Mouse (Mus musculus): ENCODE data around the gene Alox5ap. TPM values are rescaled to one million over a fixed set of nuclear protein-coding genes. Genes with fewer than 3 reads are reported as not detected.

The Alox5ap gene
- polyA plus RNA-seq, 1 experiment from 2014 or later: 29.7 TPM

GRCm38 (mm10) chr5:149259093-149259492 is 5.5 kb upstream of the Alox5ap start:
- DNase-seq (ENCODE audit: low spot score): no peak

DNA sequence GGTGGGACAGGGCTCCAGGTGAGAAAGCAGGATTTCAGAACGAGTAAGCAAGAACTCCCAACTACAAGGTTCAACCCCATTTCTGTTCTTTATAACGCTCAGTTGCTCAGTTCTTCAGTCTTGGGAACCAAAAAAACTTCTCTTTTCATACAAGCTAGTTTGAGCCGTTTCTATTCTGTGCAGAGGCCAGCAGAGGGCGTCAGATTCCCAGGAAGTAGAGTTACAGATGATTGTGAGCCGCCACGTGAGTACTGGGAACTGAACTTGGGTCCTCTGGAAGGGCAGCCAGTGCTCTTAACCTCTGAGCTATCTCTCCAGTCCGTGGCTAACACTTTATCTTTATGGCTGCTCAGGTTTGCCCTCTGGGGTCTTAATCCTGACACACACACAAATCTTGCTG is 3.1 kb upstream of the Alox5ap start:
- no peak for DNase-seq (ENCODE audit: low spot score)

- DNase-seq (ENCODE audit: low spot score): no peak
Observed at GRCm38 (mm10) chr5:149261866-149262265, 2.7 kb upstream of the Alox5ap start.

DNA sequence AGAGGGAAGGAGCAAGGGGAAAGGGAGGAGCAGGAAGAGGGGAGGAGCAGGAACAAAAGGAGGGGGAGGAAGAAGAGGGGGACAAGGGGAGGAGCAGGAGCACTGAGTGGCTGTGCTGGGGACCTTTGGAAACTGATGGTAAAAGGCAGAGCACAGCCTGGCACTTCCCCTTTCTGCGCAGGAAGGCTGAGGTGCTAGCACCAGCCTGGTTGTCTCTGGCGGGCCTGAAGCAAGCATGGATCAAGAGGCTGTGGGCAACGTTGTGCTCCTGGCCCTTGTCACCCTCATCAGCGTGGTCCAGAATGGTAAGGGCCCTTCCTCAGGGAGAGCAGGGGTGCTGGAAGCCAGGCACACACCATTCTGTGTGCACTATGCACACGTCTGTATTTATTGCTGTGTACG is 312 bp downstream of the Alox5ap start:
- DNase-seq (ENCODE audit: low spot score): no peak

GRCm38 (mm10) chr5:149266761-149267221 is 2.2 kb downstream of the Alox5ap start:
- peak; percentile 42 for DNase-seq (ENCODE audit: low spot score)

DNA sequence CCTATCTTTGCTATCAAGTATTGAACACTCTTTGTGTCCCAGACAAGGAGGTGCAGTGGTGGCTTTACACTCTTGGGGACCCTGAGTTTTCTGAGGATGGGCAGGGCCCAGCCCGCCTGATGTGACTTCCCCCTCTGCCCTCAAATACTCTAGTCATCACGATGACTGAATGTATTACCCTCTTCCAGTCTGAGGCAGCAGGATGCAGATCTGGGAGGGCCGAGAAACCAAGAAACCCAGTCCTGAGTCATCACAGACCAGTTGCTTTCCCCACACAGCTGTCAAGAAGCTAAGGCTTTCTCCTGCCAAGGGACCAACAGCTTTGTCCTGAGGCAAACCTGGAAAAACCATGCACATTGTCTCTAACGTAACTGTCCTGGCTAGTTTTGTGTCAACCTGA is 2.9 kb downstream of the Alox5ap start:
- DNase-seq (ENCODE audit: low spot score): no peak

GRCm38 (mm10) chr5:149271291-149271690 is 6.7 kb downstream of the Alox5ap start:
- DNase-seq (ENCODE audit: low spot score): no peak

DNA sequence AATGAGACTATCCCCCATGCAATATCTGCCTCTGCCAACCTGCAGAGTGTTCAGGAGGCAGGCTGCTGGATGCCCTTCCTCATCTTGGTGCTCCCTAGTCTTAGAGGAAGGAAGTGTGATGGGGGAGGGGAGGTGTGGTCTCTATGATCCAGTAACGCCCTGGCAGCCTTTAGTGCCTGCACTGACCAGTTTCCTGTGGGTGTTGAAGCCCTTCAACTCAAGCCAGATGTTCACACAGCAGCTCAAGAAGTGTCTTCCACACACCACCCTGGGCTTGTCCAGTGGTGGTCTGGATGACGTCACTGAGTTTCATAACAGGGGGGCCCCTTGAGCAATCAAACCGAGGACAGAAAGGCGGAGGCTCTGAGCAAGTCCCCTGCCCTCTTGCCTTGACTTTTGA is 8.0 kb downstream of the Alox5ap start:
- DNase-seq (ENCODE audit: low spot score): peak; percentile 39

DNA sequence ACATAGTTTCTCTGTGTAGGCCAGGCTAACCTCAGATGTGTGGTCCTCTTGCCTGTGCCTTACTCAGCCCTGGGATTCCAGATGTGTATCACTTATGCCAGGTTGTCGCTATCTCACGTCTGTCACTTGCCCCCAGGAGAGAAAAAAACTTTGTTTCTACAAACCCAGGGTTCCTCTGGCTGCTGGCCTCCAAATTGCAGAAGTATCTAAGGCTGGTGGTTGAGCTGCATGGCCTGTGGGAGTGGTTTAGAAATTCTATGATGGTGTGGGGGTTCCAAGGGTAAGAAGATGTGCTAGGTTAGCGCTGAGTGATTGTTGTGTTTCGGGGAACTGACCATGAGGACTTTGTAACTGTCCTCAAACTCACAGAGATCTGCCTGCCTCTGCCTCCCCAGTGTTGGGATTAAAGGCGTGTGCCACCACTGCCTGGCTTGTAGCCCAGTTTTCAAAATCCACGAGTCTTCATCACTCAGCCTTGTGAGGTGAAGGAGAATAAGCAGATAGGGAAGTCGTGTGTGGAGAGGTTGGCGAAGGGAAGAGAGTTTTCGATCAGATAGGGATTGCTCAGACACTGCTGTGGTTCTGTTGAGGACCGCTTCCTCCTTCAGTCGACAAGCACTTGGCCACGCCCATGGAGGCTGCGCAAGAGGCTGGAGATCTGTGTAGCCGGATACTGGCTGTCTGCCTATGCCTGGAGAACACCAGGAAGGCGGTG is 10.0 kb downstream of the Alox5ap start:
- DNase-seq (ENCODE audit: low spot score): peak; percentile 45

- peak; percentile 30 for DNase-seq (ENCODE audit: low spot score)
Observed at GRCm38 (mm10) chr5:149275105-149275494, 10.5 kb downstream of the Alox5ap start.

GRCm38 (mm10) chr5:149277529-149277928 is 13.0 kb downstream of the Alox5ap start:
- peak; percentile 66 for DNase-seq (ENCODE audit: low spot score)

GRCm38 (mm10) chr5:149279273-149279844 is 14.8 kb downstream of the Alox5ap start:
- DNase-seq (ENCODE audit: low spot score): no peak

DNA sequence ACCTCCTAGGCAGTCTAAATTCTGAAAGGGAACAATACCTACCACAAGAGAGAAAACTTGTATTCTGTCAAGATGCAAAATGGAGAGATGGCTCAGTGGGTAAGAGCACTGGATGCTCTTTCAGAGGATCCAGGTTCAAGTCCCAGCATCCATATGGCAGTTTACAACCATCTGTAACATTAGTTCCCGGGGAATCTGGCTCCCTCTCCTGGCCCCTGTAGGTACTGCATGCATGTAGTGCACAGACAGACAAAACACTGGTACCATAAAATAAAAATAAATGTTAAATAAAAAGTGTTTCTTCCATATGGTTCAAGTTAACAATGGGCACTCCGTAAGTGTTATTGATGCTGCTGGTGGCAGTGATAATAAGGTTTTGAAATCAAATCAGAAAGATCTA is 18.4 kb downstream of the Alox5ap start:
- peak; percentile 45 for DNase-seq (ENCODE audit: low spot score)

- no peak for DNase-seq (ENCODE audit: low spot score)
Observed at GRCm38 (mm10) chr5:149283821-149284220, 19.3 kb downstream of the Alox5ap start.

GRCm38 (mm10) chr5:149286021-149286420 is 21.5 kb downstream of the Alox5ap start:
- DNase-seq (ENCODE audit: low spot score): no peak

DNA sequence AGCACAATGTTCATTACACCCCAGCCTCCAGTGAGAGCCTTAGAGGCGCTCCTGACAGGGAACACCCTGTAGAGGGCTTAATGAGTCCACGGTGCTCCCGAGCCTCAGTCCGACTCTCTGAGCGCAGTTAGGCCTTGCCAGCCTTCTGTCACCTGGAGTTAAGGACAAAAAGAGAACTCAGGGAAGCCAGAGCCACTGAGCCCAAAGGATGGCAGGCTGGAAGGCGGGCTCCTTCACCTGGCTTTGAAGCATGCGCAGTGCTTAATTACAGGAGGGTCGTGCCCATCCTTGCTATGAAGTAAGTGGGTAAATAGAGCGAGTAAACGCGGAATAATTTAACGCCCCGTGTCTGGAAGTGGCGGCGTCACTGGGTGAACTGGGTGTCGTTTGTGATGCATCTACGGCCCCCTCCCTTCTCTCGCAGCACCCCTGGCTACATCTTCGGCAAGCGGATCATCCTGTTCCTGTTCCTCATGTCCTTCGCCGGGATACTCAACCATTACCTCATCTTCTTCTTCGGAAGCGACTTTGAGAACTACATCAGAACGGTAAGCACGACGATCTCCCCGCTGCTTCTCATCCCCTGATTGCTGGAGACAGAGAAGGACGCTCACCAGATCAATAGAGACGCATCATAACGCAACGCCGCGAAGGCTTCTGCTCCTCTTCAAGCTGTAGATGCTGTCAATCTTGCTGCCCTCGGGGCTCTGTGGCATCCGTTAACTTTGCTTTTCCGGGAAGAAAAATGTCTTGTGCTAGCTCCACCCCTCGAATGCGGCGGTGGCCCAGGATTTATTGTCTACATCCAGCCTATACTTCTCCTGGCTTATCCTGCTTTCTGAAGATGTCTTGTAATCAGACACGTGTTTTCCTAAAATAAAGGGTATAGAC is 22.8 kb downstream of the Alox5ap start:
- DNase-seq (ENCODE audit: low spot score): no peak

GRCm38 (mm10) chr5:149291266-149291665 is 26.7 kb downstream of the Alox5ap start:
- DNase-seq (ENCODE audit: low spot score): no peak

DNA sequence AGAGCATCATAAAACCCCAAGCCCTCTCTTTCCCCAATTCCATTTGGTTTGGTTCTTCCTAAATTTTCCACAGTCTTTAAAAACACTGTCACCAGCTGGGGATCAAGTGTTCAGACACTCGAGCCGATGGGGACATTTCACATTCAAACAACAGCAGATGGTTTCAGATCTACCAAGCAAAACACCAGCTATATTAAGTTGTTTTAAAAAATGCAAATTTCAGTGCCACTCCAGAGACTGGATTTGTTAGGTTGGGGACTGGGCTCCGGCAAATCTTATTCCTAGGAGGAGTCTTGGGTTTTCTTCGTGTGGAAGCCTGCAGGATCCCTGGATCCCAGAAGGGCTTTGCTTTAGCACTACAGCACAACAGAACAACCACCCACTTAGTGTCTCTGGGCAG is 28.5 kb downstream of the Alox5ap start:
- DNase-seq (ENCODE audit: low spot score): no peak

DNA sequence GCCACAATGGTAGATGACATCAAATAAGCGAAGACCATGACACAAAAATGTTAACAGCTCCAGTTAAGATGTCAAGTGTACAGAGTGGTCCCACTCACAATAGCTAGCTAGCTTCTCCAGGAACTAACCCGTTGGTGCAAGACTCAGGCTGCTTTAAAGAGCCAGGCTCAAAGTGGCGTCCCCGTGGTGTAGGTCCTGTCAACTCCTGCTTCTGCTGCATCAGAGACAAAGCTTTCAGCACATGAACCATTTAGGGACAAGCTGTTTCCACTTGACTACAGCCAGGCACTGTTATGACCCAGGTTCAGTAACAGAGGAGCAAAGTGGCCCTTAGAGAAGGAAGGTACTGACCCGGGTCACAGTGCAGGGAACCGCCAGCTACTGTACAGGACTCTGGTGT is 32.2 kb downstream of the Alox5ap start:
- no peak for DNase-seq (ENCODE audit: low spot score)

GRCm38 (mm10) chr5:149297464-149297863 is 32.9 kb downstream of the Alox5ap start:
- no peak for DNase-seq (ENCODE audit: low spot score)

- DNase-seq (ENCODE audit: low spot score): no peak
Observed at GRCm38 (mm10) chr5:149298234-149298633, 33.7 kb downstream of the Alox5ap start.

Data from thymus, postnatal 0 days (tissue).